Mouse (Mus musculus): ENCODE data around the gene Pim3. TPM values are rescaled to one million over a fixed set of nuclear protein-coding genes. Genes with fewer than 3 reads are reported as not detected.

Pim3 gene
- total and polyA plus RNA-seq, 2 experiments from 2014 or later, result 72.5 to 95.4 TPM

DNA sequence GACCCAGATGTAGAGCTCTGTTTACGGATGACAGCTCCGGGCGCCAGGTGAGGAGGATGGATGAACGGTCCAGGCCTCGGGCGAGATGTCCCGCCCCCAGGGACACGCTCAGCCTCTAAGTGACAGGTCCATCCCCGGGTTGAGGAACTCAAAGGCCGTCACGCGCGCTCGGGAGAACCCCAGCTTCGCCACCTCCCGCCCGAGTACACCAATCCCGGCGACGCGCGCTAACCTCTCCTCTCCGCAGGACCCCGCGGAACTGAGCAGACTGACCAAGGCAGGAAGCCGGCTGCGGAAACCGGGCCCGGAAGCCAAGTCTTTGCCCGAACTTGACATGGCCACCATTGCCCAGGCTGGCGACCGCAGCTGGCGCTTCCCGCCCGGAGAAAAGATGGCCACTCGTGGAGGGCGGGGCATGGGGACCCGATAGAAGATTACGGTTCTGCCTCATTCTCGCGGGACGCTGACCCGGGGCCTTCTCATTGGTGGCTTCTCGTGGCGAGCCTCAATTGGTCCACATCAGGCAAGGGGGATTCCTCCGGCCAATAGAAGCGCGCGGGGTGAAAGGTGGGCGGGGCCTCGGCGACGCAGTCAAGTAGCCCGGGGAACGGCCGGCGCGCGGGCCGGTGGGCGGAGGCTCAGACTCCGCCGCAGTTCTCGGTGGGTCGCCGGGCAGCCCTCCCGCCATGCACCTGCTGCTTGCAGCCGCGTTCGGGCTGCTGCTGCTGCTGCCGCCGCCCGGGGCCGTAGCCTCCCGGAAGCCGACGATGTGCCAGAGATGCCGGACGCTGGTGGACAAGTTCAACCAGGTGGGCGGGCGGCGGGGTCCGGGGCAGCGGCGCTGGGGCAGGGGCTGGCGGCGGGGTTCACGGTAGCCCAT is 42.7 kb upstream of the Pim3 start, which contains the start of the genes Alg12 and Creld2:
Gene Alg12, minus strand, starts transcription at position 293 of the 880 bp plus-strand sequence.
Gene Creld2, plus strand, starts transcription at position 621 of the 880 bp plus-strand sequence.
- WGBS, result under 1% methylated on average over 82 of the region's 88 CpGs
- H3K27me3 ChIP-seq (ENCODE audit: insufficient read depth, low read length), result no peaks in the 10 kb centered on the region
- DNase-seq (ENCODE audit: low spot score), result peak; percentile 100
- peaks cover 9% of the 10 kb centered on the region; the same call in 1 of the 2 replicates for H3K4me1 ChIP-seq (ENCODE audit: insufficient read depth, low read length)
- H3K4me3 ChIP-seq (ENCODE audit: low read depth, low read length), result peak within 1 kb of the TSS; percentile 86
- peak within 1 kb of the TSS; percentile 77 for H3K27ac ChIP-seq (ENCODE audit: low read depth, low read length)
- peak within 1 kb of the TSS; percentile 76 for H3K4me2 ChIP-seq (ENCODE audit: low read depth, low read length, poor library complexity, severe bottlenecking)
- ATAC-seq (ENCODE audit: low FRiP score), result peak; percentile 98
- peaks cover 36% of the 10 kb centered on the region for H3K36me3 ChIP-seq (ENCODE audit: insufficient read depth, low read length)
- no peaks in the 10 kb centered on the region for H3K9me3 ChIP-seq (ENCODE audit: low read length)
- no peak for TF ChIP-seq CTCF (IDR thresholded peaks at IDR 0.05)
- H3K9ac ChIP-seq (replicated peaks; ENCODE audit: low read length, poor library complexity, severe bottlenecking), result peak within 1 kb of the TSS; percentile 83

DNA sequence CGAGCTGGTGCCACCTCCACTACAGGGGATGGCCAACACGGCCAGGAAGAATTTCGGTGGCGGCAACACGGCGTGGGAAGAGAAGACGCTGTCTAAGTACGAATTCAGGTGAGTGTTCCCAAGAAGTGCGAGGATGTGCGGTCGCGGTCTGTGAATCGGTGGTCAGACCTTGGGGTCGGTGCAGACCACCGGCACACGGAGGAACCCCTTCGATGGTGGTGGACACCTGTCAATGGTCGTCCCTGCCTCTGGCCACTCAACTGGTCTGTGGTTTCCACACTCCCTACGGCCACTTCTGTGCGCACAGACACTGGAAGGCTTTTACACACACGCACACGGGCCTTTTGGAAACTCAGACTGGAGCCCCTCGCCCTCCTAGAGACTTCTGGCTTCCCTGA is 42.1 kb upstream of the Pim3 start:
- WGBS, result under 1% methylated on average over 23 of the region's 23 CpGs
- H3K9me3 ChIP-seq (ENCODE audit: low read length), result no peaks in the 10 kb centered on the region
- H3K9ac ChIP-seq (replicated peaks; ENCODE audit: low read length, poor library complexity, severe bottlenecking), result peak overlapping the region; percentile 77
- peak overlapping the region; percentile 86 for H3K4me3 ChIP-seq (ENCODE audit: low read depth, low read length)
- peak overlapping the region; percentile 70 for H3K27ac ChIP-seq (ENCODE audit: low read depth, low read length)
- ATAC-seq (ENCODE audit: low FRiP score) (no peak), DNase-seq (ENCODE audit: low spot score) (no peak)
- peak overlapping the region; percentile 76 for H3K4me2 ChIP-seq (ENCODE audit: low read depth, low read length, poor library complexity, severe bottlenecking)
- H3K36me3 ChIP-seq (ENCODE audit: insufficient read depth, low read length), result peaks cover 41% of the 10 kb centered on the region
- H3K27me3 ChIP-seq (ENCODE audit: insufficient read depth, low read length), result no peaks in the 10 kb centered on the region
- H3K4me1 ChIP-seq (ENCODE audit: insufficient read depth, low read length), result peaks cover 9% of the 10 kb centered on the region; the same call in 1 of the 2 replicates
- TF ChIP-seq CTCF (IDR thresholded peaks at IDR 0.05), result no peak

DNA sequence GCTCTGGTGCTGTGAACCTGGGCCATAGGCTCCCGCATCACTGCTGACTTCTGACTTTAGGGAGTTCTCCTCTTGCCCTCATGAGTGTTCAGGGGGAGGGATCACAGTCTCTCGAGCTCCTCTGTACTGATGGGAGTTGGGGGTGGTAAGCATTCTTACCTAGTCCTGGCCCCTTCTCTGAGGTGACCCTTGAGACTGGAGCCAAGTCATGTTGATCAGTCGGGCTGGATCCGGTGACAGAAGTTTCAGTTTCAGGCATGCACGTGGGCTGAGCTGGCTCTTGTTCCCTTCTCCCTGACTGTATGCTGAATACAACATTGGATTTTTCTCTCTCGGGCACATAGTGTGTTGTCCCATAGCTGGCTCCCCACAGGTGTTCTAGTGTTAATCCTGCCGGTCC is 40.6 kb upstream of the Pim3 start:
- H3K4me1 ChIP-seq (ENCODE audit: insufficient read depth, low read length), result peaks cover 9% of the 10 kb centered on the region; the same call in 1 of the 2 replicates
- no peaks in the 10 kb centered on the region for H3K27me3 ChIP-seq (ENCODE audit: insufficient read depth, low read length)
- no peak for TF ChIP-seq CTCF (IDR thresholded peaks at IDR 0.05)
- H3K27ac ChIP-seq (ENCODE audit: low read depth, low read length), result no peak overlapping the region
- H3K9ac ChIP-seq (replicated peaks; ENCODE audit: low read length, poor library complexity, severe bottlenecking), result no peak overlapping the region
- H3K9me3 ChIP-seq (ENCODE audit: low read length), result no peaks in the 10 kb centered on the region
- no peak for DNase-seq (ENCODE audit: low spot score)
- WGBS, result 88% methylated on average over 7 of the region's 7 CpGs
- ATAC-seq (ENCODE audit: low FRiP score), result no peak
- H3K36me3 ChIP-seq (ENCODE audit: insufficient read depth, low read length), result peaks cover 46% of the 10 kb centered on the region
- no peak overlapping the region for H3K4me3 ChIP-seq (ENCODE audit: low read depth, low read length)
- no peak overlapping the region for H3K4me2 ChIP-seq (ENCODE audit: low read depth, low read length, poor library complexity, severe bottlenecking)

DNA sequence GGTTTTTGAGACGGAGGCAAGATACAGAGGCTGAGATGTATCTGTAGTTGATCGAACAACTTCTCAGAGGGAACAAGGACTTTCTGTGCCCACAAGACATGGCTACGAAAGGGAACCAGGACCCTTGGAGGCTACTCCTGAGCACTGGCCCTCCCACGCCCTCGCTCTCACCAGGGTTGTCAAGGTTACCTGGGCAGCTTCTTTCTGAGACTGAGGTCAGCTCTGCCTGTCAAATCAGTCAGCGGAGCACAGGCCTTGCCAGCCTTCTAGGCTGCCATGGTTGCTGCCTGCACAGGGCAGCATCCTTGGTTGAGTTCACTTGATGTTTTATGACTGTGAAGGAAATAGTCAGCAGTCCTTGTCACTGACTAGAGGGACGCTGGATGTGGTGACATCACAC is 39.5 kb upstream of the Pim3 start:
- Histone ChIP-seq H3K27ac (ENCODE audit: low read depth, low read length) (no peak overlapping the region), H3K27me3 (ENCODE audit: insufficient read depth, low read length) (no peaks in the 10 kb centered on the region), H3K4me3 (ENCODE audit: low read depth, low read length) (no peak overlapping the region), H3K36me3 (ENCODE audit: insufficient read depth, low read length) (peaks cover 53% of the 10 kb centered on the region), H3K9me3 (ENCODE audit: low read length) (no peaks in the 10 kb centered on the region), H3K9ac (replicated peaks; ENCODE audit: low read length, poor library complexity, severe bottlenecking) (no peak overlapping the region), H3K4me1 (ENCODE audit: insufficient read depth, low read length) (peaks cover 9% of the 10 kb centered on the region; the same call in 1 of the 2 replicates), H3K4me2 (ENCODE audit: low read depth, low read length, poor library complexity, severe bottlenecking) (no peak overlapping the region)
- ATAC-seq (ENCODE audit: low FRiP score) (no peak), DNase-seq (ENCODE audit: low spot score) (no peak)
- no peak for TF ChIP-seq CTCF (IDR thresholded peaks at IDR 0.05)
- 94% methylated on average over 7 of the region's 7 CpGs for WGBS

DNA sequence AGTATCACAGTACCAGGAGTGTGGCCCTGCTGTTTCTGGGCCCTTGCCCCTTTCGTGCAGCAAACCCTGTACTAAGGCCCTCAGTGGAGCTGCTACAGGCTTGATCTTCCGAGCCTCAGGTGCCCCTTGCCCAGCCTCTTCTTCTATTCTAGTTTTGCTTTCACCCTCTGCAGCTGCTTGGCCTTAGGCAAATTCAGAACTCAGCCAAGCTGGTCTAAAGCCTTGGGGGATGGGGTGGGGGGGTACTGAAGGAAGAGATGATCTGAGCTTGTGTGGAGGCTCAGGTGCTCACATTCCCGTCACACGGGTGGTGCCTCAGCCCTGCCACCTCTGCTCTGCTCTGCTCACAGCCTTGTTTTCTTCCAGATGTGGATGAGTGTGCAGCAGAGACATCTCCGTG is 38.6 kb upstream of the Pim3 start:
- no peak for ATAC-seq (ENCODE audit: low FRiP score)
- Histone ChIP-seq H3K27me3 (ENCODE audit: insufficient read depth, low read length) (no peaks in the 10 kb centered on the region), H3K27ac (ENCODE audit: low read depth, low read length) (no peak overlapping the region), H3K36me3 (ENCODE audit: insufficient read depth, low read length) (peaks cover 53% of the 10 kb centered on the region), H3K9me3 (ENCODE audit: low read length) (no peaks in the 10 kb centered on the region), H3K4me1 (ENCODE audit: insufficient read depth, low read length) (peaks cover 9% of the 10 kb centered on the region; the same call in 1 of the 2 replicates), H3K4me2 (ENCODE audit: low read depth, low read length, poor library complexity, severe bottlenecking) (no peak overlapping the region), H3K9ac (replicated peaks; ENCODE audit: low read length, poor library complexity, severe bottlenecking) (no peak overlapping the region), H3K4me3 (ENCODE audit: low read depth, low read length) (no peak overlapping the region)
- TF ChIP-seq CTCF (IDR thresholded peaks at IDR 0.05), result no peak
- WGBS, result 90% methylated on average over 5 of the region's 5 CpGs
- no peak for DNase-seq (ENCODE audit: low spot score)

GRCm38 (mm10) chr15:88827466-88827865 is 34.5 kb upstream of the Pim3 start:
- Histone ChIP-seq H3K4me2 (ENCODE audit: low read depth, low read length, poor library complexity, severe bottlenecking) (no peak overlapping the region), H3K27me3 (ENCODE audit: insufficient read depth, low read length) (no peaks in the 10 kb centered on the region), H3K9me3 (ENCODE audit: low read length) (no peaks in the 10 kb centered on the region), H3K27ac (ENCODE audit: low read depth, low read length) (no peak overlapping the region), H3K9ac (replicated peaks; ENCODE audit: low read length, poor library complexity, severe bottlenecking) (no peak overlapping the region), H3K4me1 (ENCODE audit: insufficient read depth, low read length) (no peaks in the 10 kb centered on the region), H3K4me3 (ENCODE audit: low read depth, low read length) (no peak overlapping the region), H3K36me3 (ENCODE audit: insufficient read depth, low read length) (peaks cover 45% of the 10 kb centered on the region)
- TF ChIP-seq CTCF (IDR thresholded peaks at IDR 0.05), result no peak
- 91% methylated on average over 6 of the region's 6 CpGs for WGBS
- DNase-seq (ENCODE audit: low spot score) (no peak), ATAC-seq (ENCODE audit: low FRiP score) (no peak)

Data from midbrain, postnatal 0 days (tissue).